Mouse (Mus musculus): ENCODE measurements around the gene Morc4.

DNA sequence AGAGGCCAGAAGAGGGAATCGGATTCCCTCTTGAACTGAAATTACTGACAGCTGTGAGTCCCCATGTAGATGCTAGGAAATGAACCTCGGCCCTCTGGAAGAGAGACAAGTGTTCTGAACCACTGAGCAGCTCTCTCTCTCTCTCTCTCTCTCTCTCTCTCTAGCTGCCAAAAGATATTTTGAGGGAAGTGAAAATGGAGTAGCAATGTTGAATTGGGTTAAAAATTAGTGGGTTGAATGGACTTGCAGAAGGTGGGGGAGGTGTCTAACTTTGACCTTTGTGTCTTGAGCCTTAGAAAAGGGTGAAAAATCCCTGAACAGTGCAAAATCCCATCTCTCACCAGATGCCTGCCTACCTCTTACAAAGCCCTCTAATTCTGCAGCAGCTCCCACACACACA is 64.1 kb downstream of the Morc4 start:
- TF ChIP-seq CTCF (IDR thresholded peaks at IDR 0.05; ENCODE audit: control insufficient read depth, insufficient read depth, insufficient read length) = no peak
- no peak for TF ChIP-seq MYOG (IDR thresholded peaks at IDR 0.05; ENCODE audit: control insufficient read depth, extremely low read depth, insufficient read length)
- TF ChIP-seq MYOD1 (IDR thresholded peaks at IDR 0.05; ENCODE audit: control insufficient read depth, insufficient read length, low read depth) = no peak
- TF ChIP-seq USF1 (IDR thresholded peaks at IDR 0.05; ENCODE audit: low read depth) = no peak
- no peak for TF ChIP-seq FOSL1 (IDR thresholded peaks at IDR 0.05; ENCODE audit: insufficient read depth, low read length, poor library complexity, severe bottlenecking)
